Mouse (Mus musculus) erythroblast, embryonic 14.5 days (primary cell): ENCODE measurements around the gene Rabac1.

Source experiments
- GATA1 ChIP-seq: IDR thresholded peaks from 2 replicates; pipeline ENCODE4 v1.6.1; 2012; ENCODE audit warnings: low read length, inconsistent platforms, mixed read lengths
- TAL1 ChIP-seq: IDR thresholded peaks from 3 replicates; pipeline ENCODE4 v1.6.1; 2012; ENCODE audit warnings: low read length, inconsistent platforms, mixed read lengths

GRCm38 (mm10) chr7:24971261-24971971 lies 1.1 kb downstream of the Rabac1 start:
- no peak for TF ChIP-seq GATA1
- no peak for TF ChIP-seq TAL1
